Mouse (Mus musculus) liver (tissue): ENCODE measurements around the gene Mrps15.

Experiments used
- DNase-seq: peaks from one replicate; pipeline ENCODE4 v3.0.0-alpha.2; 2020; ENCODE audit warnings: mixed read lengths

Gene Mrps15

GRCm38 (mm10) chr4:126046851-126047585 lies at the start of gene Mrps15:
Gene Mrps15, plus strand, starts transcription at chr4:126046925.
- DNase-seq = peak; percentile 89

DNA sequence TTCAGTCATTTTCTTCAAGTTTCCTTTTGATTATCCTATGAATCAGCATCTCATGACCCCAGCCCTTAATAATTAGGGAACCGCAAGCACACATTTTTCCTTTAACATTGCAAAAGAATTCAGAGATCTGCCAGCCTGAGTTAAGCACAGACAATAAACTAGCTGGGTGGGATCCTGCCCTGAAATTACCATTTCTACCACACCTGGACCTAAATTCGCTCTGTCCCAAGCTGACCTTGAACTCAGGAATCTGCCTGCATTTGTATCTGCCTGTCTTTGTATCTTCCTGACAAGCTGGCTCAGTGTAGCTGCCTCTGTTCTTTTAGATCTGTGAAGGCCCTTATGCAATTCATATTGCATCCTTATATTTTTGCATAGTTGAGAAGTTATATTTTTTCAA lies 48.9 kb upstream of the Mrps15 start:
- DNase-seq = no peak

GRCm38 (mm10) chr4:126001311-126002199 lies 45.2 kb upstream of the Mrps15 start:
- DNase-seq = no peak

- DNase-seq = peak; percentile 32
Measured at GRCm38 (mm10) chr4:126017676-126018332, 28.9 kb upstream of the Mrps15 start.

DNA sequence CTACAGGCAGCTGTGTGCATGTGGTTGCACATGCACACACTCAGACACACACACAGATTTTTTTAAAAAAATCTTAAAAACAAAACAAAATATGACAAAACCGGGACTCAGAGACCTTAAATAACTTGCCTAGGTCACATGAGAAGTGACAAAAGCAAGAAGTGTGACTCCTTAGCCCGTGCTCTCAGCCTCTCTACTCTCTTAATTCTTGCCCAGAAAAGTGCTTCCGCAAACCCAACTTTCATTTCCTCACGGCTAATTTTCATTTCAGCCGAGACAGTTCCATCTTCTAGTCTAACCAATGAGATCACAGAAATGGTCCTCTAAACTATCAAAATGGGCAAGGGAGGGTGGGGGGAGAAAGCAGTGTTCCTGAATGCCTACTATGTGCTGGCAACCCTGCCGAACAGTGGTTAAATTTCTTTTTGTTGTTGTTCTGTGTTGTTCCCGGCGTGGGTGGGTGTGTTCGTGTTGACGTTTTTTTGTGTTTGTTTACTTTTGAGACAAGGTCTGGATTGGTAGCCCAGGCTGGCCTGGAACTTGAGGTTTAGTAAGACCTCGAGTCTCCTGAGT lies 27.7 kb upstream of the Mrps15 start:
- no peak for DNase-seq

GRCm38 (mm10) chr4:126024303-126024900 lies 22.3 kb upstream of the Mrps15 start, which contains the start of gene Csf3r:
Gene Csf3r, plus strand, starts transcription at chr4:126024550.
- peak; percentile 33 for DNase-seq

DNA sequence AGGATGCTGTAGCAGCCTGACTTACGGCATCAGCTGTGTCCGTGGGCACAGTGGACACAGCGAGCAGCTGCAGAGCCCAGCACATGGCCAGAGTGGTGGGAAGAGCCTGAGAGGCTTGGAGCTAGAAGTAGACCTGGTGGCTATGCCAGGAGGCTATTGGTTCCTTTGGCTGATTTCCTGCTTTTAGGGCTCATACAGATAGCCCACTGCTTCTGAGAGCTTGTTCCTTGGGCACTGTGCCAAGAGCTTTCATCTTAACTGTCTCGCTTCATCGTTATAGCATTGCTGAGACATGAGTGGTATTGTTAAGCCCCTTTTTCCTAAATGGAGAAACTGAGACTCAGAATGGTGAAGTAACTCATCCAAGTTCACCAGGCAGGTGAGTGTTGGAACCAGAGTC lies 20.9 kb upstream of the Mrps15 start:
- DNase-seq = no peak

DNA sequence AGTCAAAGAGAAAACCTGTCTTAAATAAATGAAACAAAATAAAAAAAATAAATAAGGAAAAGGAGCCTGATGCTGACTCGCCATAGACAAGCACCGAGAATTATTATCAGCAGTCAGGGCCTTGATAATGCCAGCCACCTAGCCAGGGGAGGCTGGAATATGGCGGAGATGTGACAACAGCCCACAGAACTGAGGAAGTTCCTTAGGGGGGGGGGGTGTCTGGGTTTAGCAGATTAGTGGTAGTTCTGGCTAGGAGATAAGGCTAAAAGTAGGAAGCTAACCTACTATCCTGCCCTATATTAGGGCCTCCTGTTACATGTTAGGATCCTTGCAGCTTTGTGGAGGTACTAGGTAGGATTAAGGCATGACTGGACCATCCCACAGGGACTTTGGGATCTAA lies 18.7 kb upstream of the Mrps15 start:
- DNase-seq = peak; percentile 28

GRCm38 (mm10) chr4:126029042-126029441 lies 17.7 kb upstream of the Mrps15 start:
- no peak for DNase-seq

GRCm38 (mm10) chr4:126030705-126031104 lies 16.0 kb upstream of the Mrps15 start:
- no peak for DNase-seq

DNA sequence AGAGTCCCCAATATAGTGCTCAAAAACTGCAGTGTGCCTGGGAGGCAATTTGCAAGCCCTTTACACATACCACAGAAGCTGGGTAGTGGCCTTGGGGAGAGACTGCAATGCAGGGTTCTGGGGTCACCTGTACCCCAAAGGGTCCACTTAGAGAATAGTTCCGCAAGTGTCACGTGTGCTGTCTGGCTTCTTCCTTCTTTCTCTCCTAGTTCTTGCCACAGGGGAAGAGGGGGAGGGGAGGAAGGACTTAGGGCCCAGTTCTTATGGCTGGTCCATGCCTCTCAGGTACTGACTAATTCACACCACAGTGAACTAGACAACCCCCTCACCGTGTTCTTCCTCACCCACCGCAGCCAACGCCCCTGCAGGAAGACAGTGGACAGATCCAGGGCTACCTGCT lies 11.3 kb upstream of the Mrps15 start:
- DNase-seq = no peak

DNA sequence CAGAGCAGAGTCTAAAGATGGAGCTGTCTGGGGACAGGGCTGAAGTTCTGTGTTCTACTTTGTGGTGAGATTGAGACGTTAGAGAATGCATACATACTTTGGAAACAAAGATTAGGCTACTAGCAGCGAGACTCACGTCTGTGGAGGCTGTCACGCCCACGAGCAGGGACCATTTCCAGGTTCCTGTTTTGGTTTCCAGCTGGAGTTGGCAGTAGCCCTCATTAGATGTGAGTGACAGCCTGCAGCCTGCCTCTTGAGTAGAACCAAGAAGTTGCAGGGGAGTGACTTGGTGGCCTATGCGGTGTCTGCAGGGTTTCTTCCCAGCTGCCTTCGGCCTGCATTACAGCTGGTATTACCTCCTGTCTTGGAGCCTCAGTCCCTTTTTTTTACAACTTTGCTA lies 4.9 kb downstream of the Mrps15 start:
- DNase-seq = no peak

DNA sequence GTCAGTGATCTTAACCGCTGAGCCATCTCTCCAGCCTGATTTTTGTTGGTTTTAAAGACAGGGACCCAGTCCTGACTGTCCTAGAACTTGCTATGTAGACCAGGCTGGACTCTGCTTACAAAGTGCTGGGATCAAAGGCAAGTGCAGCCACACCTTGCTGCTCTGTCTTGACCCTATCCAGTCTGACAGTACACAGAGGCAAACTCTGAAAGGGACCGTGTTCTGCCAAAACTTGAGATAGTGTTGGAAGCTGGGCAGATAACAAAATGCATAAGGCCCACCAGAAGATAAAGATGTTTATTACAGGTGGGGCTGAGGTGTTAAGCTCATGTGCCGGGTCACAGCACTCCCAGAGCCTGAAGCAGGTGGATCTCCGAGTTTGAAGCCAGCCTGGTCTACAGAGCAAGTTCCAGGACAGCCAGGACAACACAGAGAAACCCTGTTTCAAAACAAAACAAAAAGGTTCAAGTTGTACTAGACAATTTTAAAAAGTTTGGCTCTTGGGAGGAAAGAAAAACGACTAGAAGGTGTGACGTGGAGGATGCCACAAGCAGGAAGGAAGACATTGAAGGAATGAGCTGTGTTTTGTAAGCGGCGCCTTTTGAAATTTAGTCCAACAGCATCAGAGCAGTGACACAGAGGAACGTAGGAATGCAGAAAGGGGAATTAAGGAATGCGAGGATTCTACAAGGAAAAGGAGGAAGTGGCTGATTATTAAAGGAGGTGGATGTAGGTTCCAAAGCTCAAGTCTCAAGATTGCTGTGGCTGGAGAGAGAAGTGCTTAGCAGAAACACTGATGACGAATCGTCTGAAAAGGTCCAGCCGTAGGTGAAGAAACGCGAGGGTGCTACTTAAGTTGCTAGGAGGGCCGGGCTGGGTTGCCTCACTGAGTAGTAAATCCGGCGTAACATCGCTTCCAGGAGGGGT lies 10.7 kb downstream of the Mrps15 start:
- peak; percentile 7 for DNase-seq

DNA sequence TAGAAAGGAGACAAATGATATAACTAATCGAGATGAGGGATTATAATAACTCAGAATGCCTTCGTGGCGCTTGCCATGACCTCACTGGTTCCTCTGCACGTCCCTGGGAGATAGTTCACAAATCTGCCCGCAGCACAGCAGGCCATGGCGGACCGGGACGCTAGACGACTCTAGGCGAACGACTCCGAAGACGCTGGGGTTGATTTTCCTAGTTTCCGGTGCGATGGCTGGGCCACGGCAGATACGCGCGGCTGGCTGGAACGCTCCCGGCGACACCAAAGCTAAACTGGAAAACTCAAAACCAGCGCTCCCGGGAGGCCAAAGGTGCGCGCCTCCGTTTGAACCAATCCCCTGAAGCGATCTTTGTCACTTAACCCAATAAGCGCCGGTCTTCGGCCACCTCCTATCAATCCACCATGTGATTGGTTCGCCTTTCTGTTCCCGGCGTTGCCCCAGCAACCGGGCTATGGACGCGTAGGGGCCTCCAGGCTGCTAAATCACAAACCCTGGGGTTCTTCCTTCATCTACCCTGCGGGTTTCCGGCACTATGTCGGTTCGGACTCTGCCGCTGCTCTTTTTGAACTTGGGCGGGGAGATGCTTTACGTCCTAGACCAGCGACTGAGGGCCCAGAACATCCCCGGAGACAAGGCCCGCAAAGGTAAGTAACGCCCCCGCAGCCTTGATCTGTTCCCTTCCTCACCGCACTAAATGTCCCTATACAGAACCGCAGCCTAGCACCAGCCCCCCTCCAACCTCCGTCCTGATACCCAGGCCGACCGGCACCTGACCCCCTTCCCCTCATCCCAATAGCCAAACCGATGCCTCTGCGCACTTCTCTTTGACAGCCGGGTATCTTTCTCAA lies 11.6 kb downstream of the Mrps15 start, which contains the start of gene Oscp1:
Gene Oscp1, plus strand, starts transcription at position 432 of the 863 bp plus-strand sequence.
- DNase-seq = peak; percentile 90

- no peak for DNase-seq
Measured at GRCm38 (mm10) chr4:126058997-126059362, 12.3 kb downstream of the Mrps15 start.

GRCm38 (mm10) chr4:126062856-126063255 lies 16.1 kb downstream of the Mrps15 start:
- no peak for DNase-seq

- DNase-seq = peak; percentile 10
Measured at GRCm38 (mm10) chr4:126065241-126065640, 18.5 kb downstream of the Mrps15 start.

- no peak for DNase-seq
Measured at GRCm38 (mm10) chr4:126067401-126068077, 20.8 kb downstream of the Mrps15 start.

DNA sequence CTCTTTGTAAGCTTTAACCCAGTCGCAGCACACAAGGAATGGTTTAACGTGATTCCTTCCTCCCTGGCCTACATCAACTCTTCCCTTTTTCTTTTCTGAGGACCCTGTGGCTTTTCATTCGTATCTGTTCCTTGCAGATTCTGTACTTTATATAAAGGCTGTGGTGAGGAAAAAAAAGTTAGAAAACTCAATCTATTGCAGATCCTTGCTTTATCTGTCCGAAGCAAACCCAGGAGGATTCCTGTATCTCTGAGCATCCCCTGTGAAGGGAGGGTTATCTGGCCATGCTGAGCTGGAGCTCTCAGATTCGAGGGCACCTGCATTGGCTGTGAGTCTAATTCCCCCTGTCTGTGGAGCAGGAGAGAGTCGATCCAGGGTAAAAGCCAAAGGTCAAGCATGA lies 22.1 kb downstream of the Mrps15 start:
- no peak for DNase-seq

DNA sequence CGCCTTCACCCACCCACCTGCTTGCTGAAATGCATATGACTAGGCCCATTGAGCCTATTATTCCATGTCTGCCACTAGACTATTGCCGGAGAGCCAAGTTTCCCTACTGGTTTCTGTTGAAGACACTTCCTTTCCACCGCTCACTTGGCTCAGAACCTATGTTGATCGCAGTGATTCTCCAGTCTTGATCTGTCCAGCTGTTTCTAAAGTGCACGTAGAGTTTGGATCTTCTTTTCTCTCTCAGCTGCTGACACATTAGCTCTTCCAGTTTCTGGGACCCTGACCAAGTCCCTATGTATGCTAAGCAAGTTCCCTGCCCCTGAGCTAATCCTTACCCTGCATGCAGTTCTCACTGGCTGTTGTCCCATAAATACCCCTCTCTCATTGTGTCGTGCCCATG lies 31.1 kb downstream of the Mrps15 start:
- DNase-seq = no peak
